In the genomic region with DNA sequence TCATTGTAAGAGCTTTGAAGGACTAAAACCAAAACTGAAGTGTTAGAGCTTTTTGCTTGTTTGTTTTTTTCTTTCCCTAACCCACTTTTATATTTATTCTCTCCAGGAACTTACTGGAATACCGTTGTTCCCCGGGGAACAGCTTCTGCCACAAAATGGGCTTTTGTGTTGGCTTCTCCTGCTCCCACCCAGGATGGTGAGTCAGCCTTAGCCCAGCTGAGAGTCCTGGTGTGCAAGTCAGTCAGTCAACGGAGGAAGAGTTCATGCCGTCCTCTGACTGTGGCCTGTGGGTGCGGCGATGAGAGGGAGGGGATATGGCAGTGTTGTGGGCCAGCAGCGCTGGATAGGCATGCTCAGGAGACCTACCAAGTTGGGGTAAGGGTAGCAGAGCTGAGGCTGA, we compare ENCODE assay signal across 24 mouse cellular contexts. TPM values are rescaled to one million over a fixed set of nuclear protein-coding genes. Genes with fewer than 3 reads are reported as not detected.
DNase-seq lines count a peak whose midpoint lies in the region; ATAC-seq and TF ChIP-seq lines count a peak whose summit lies in the region.
"Had no signal": no experiment of that assay in that cellular context is flagged by ENCODE, and none has a peak within 500 bp of the region (broad histone marks: within the 10 kb centered on the region; RNA-seq: fewer than 3 reads in every experiment).

No protein-coding gene starts in this region.

- H3K4me1 ChIP-seq in megakaryocyte, embryonic 14.5 days = peaks cover 38% of the 10 kb centered on the region
- peaks cover 11% of the 10 kb centered on the region for H3K4me1 ChIP-seq in olfactory bulb, adult 2 months (ENCODE audit: control insufficient read depth, insufficient read depth, low read length)
- H3K4me1 ChIP-seq: embryonic facial prominence, embryonic 12.5 days; embryonic facial prominence, embryonic 15.5 days; forebrain, embryonic 12.5 days; forebrain, embryonic 15.5 days; heart, embryonic 10.5 days; hindbrain, embryonic 12.5 days; hindbrain, embryonic 15.5 days had no signal

- no peak for TF ChIP-seq CTCF in olfactory bulb, adult 2 months (IDR thresholded peaks at IDR 0.05; ENCODE audit: insufficient read depth, low read depth, low read length)

- whole genome bisulfite sequencing in olfactory bulb, adult 2 months = 38% methylated on average over 7 of the region's 7 CpGs

- no peaks in the 10 kb centered on the region for H3K9me3 ChIP-seq in megakaryocyte, embryonic 14.5 days
- H3K9me3 ChIP-seq: embryonic facial prominence, embryonic 12.5 days; embryonic facial prominence, embryonic 15.5 days; forebrain, embryonic 12.5 days; forebrain, embryonic 15.5 days; heart, embryonic 10.5 days; hindbrain, embryonic 12.5 days; hindbrain, embryonic 15.5 days had no signal

- H3K4me3 ChIP-seq in megakaryocyte, embryonic 14.5 days (replicated peaks) = peak overlapping the region; percentile 15
- H3K4me3 ChIP-seq in olfactory bulb, adult 2 months (ENCODE audit: insufficient read depth, low read depth, low read length) = no peak overlapping the region
- H3K4me3 ChIP-seq: embryonic facial prominence, embryonic 12.5 days; embryonic facial prominence, embryonic 15.5 days; forebrain, embryonic 12.5 days; forebrain, embryonic 15.5 days; heart, adult 2 months; heart, embryonic 10.5 days; hindbrain, embryonic 12.5 days; hindbrain, embryonic 15.5 days had no signal

- peak overlapping the region; percentile 80 for H3K27ac ChIP-seq in olfactory bulb, adult 2 months (ENCODE audit: insufficient read depth, low read depth, low read length)
- H3K27ac ChIP-seq: embryonic facial prominence, embryonic 12.5 days; embryonic facial prominence, embryonic 15.5 days; forebrain, embryonic 12.5 days; forebrain, embryonic 15.5 days; heart, adult 2 months; heart, embryonic 10.5 days; hindbrain, embryonic 12.5 days; hindbrain, embryonic 15.5 days had no signal

- TF ChIP-seq POLR2A in olfactory bulb, adult 2 months (IDR thresholded peaks at IDR 0.05; ENCODE audit: insufficient read depth, low read depth, low read length) = no peak

- peak; percentile 55; the same call in 1 of the 2 replicates for ATAC-seq in frontal cortex, adult (ENCODE audit: low TSS enrichment)
- ATAC-seq in megakaryocyte, adult 5-6 weeks (ENCODE audit: poor library complexity, severe bottlenecking) = no peak
- no peak for ATAC-seq in erythroid progenitor cell, adult 5-6 weeks (replicated peaks; ENCODE audit: low FRiP score, poor library complexity, severe bottlenecking)
- ATAC-seq: forebrain, embryonic 15.5 days; intestine, postnatal 0 days had no signal

- no peaks in the 10 kb centered on the region for H3K27me3 ChIP-seq in megakaryocyte, embryonic 14.5 days (replicated peaks)
- H3K27me3 ChIP-seq: embryonic facial prominence, embryonic 12.5 days; embryonic facial prominence, embryonic 15.5 days; forebrain, embryonic 12.5 days; forebrain, embryonic 15.5 days; hindbrain, embryonic 12.5 days; hindbrain, embryonic 15.5 days had no signal

- peaks cover 95% of the 10 kb centered on the region for H3K36me3 ChIP-seq in megakaryocyte, embryonic 14.5 days (replicated peaks; ENCODE audit: low read length)

- DNase-seq in frontal cortex, postnatal 36 days (ENCODE audit: low spot score in 2 of 2) = no peak
- DNase-seq in NIH3T3 (ENCODE audit: low read depth) = peak; percentile 80
- no peak for DNase-seq in adrenal gland, postnatal 25 days
- DNase-seq: adrenal gland, adult 8-10 months; adrenal gland, postnatal 36 days; cerebellum, adult 11 months; cerebellum, adult 2 months; cerebellum, adult 9-11 months; cerebellum, postnatal 25 days; gastrocnemius, postnatal 36 days; heart, adult 2 months had no signal

RNA-seq across cellular contexts. Expression of gene Ankrd9, which starts 32.6 kb away (rescaled TPM):
- polyA plus RNA-seq in megakaryocyte, embryonic 14.5 days (2012; ENCODE audit: insufficient read depth, low replicate concordance) = 3.6 and 7.0 TPM in 2 replicates
- total RNA-seq in megakaryocyte, adult 5-6 weeks (2015) = 1.6 and 2.8 TPM in 2 replicates
- total RNA-seq in megakaryocyte, adult 5-6 weeks (2017) = 3.0 and 3.3 TPM in 2 replicates
- not detected in 2 replicates for polyA plus RNA-seq in olfactory bulb, adult 2 months (2012; ENCODE audit: insufficient read depth, insufficient read length, low replicate concordance, missing spikeins)
- total RNA-seq in erythroid progenitor cell, adult 5-6 weeks (2015; ENCODE audit: low replicate concordance) = 8.4 and 13.3 TPM in 2 replicates
- total RNA-seq in erythroid progenitor cell, adult 5-6 weeks (2017; ENCODE audit: low replicate concordance) = 18.3 and 20.3 TPM in 2 replicates
- 22.3 and 36.5 TPM in 2 replicates for total RNA-seq in adrenal gland, postnatal 25 days (2021)

RNA-seq across cellular contexts. Expression of gene Tecpr2, which starts 57.2 kb away (rescaled TPM):
- polyA plus RNA-seq in megakaryocyte, embryonic 14.5 days (2012; ENCODE audit: insufficient read depth, low replicate concordance) = 4.0 and 4.3 TPM in 2 replicates
- total RNA-seq in megakaryocyte, adult 5-6 weeks (2015) = 3.1 and 3.7 TPM in 2 replicates
- total RNA-seq in megakaryocyte, adult 5-6 weeks (2017) = 3.5 and 5.0 TPM in 2 replicates
- polyA plus RNA-seq in olfactory bulb, adult 2 months (2012; ENCODE audit: insufficient read depth, insufficient read length, low replicate concordance, missing spikeins) = not detected in 2 replicates
- total RNA-seq in erythroid progenitor cell, adult 5-6 weeks (2015; ENCODE audit: low replicate concordance) = 1.3 and 1.8 TPM in 2 replicates
- 3.1 and 11.8 TPM in 2 replicates for total RNA-seq in erythroid progenitor cell, adult 5-6 weeks (2017; ENCODE audit: low replicate concordance)
- total RNA-seq in adrenal gland, postnatal 25 days (2021) = 9.5 and 10.1 TPM in 2 replicates

RNA-seq across cellular contexts. Expression of gene Cinp, which starts 57.3 kb away (rescaled TPM):
- 11.5 and 21.2 TPM in 2 replicates for polyA plus RNA-seq in megakaryocyte, embryonic 14.5 days (2012; ENCODE audit: insufficient read depth, low replicate concordance)
- total RNA-seq in megakaryocyte, adult 5-6 weeks (2015) = 20.3 and 31.8 TPM in 2 replicates
- 32.5 and 36.4 TPM in 2 replicates for total RNA-seq in megakaryocyte, adult 5-6 weeks (2017)
- polyA plus RNA-seq in olfactory bulb, adult 2 months (2012; ENCODE audit: insufficient read depth, insufficient read length, low replicate concordance, missing spikeins) = not detected in 2 replicates
- total RNA-seq in erythroid progenitor cell, adult 5-6 weeks (2015; ENCODE audit: low replicate concordance) = 15.9 and 29.8 TPM in 2 replicates
- 21.9 and 22.5 TPM in 2 replicates for total RNA-seq in erythroid progenitor cell, adult 5-6 weeks (2017; ENCODE audit: low replicate concordance)
- total RNA-seq in adrenal gland, postnatal 25 days (2021) = 35.8 and 43.9 TPM in 2 replicates
